In genomic region chr17:6862040-6862780, GRCm38 (mm10) we compare ENCODE assay signal across 8 mouse cellular contexts.
DNase-seq lines count a peak whose midpoint lies in the region; ATAC-seq and TF ChIP-seq lines count a peak whose summit lies in the region.

No protein-coding gene starts in this region.

- WGBS in spleen, adult 2 months, result 73% methylated on average over 12 of the region's 12 CpGs
- 56% methylated on average over 12 of the region's 12 CpGs for WGBS in limb, embryonic 12.5 days

- no peaks in the 10 kb centered on the region for H3K36me3 ChIP-seq in spleen, adult 2 months (ENCODE audit: control insufficient read depth, insufficient read depth, low read length)
- H3K36me3 ChIP-seq in limb, embryonic 12.5 days, result no peaks in the 10 kb centered on the region

- no peaks in the 10 kb centered on the region for H3K27me3 ChIP-seq in spleen, adult 2 months (ENCODE audit: control insufficient read depth, insufficient read depth, low read length)
- peaks cover 51% of the 10 kb centered on the region for H3K27me3 ChIP-seq in limb, embryonic 12.5 days

- no peak for ATAC-seq in limb, embryonic 12.5 days (ENCODE audit: insufficient number of reproducible peaks, insufficient read depth, low FRiP score, low TSS enrichment, low read depth)

- H3K4me2 ChIP-seq in limb, embryonic 12.5 days, result peak overlapping the region; percentile 61

- peak overlapping the region; percentile 60; the same call in 1 of the 2 replicates for H3K4me3 ChIP-seq in spleen, adult 2 months (ENCODE audit: extremely low read depth, insufficient read depth, insufficient read length)
- H3K4me3 ChIP-seq in limb, embryonic 12.5 days (replicated peaks), result no peak overlapping the region

- H3K4me1 ChIP-seq in spleen, adult 2 months (ENCODE audit: control insufficient read depth, insufficient read depth, insufficient read length), result peaks cover 8% of the 10 kb centered on the region; the same call in 1 of the 2 replicates
- peaks cover 51% of the 10 kb centered on the region for H3K4me1 ChIP-seq in limb, embryonic 12.5 days (replicated peaks)

- H3K27ac ChIP-seq in spleen, adult 2 months (ENCODE audit: insufficient read depth, low read length), result no peak overlapping the region
- no peak overlapping the region for H3K27ac ChIP-seq in limb, embryonic 12.5 days

- H3K9ac ChIP-seq in limb, embryonic 12.5 days (replicated peaks), result peak overlapping the region; percentile 32; the same call in 1 of the 2 replicates

- no peak for TF ChIP-seq CTCF in spleen, adult 2 months (IDR thresholded peaks at IDR 0.05; ENCODE audit: extremely low read depth, insufficient read depth, insufficient read length, insufficient replicate concordance)

- DNase-seq in cerebellum, postnatal 10 days, result peak; percentile 25 to 26
- DNase-seq in cerebellum, postnatal 25 days, result no peak
- DNase-seq in spleen, adult 2 months (ENCODE audit: low read depth in 1 of 2, low spot score in 2 of 2), result no peak
- no peak for DNase-seq in spleen, postnatal 10 days (ENCODE audit: low spot score in 2 of 2)
- no peak for DNase-seq in urinary bladder, postnatal 4 days (ENCODE audit: low spot score in 2 of 2)
- DNase-seq in adrenal gland, adult 18-20 months (ENCODE audit: low spot score in 2 of 2), result no peak
- DNase-seq in left cerebral cortex, adult 18-20 months (ENCODE audit: low spot score in 2 of 2), result no peak

- no peaks in the 10 kb centered on the region for H3K9me3 ChIP-seq in limb, embryonic 12.5 days

- no peak for TF ChIP-seq POLR2A in spleen, adult 2 months (IDR thresholded peaks at IDR 0.05; ENCODE audit: low read depth, low read length)

Comparison
In these comparisons a context has a peak if more than half of its experiments do, and no peak if none do; other contexts are left out.
1. DNase-seq: peak in cerebellum, postnatal 10 days (2 of 2); none in cerebellum, postnatal 25 days (0 of 2), spleen, adult 2 months (0 of 2), spleen, postnatal 10 days (0 of 2), urinary bladder, postnatal 4 days (0 of 2), adrenal gland, adult 18-20 months (0 of 2) and left cerebral cortex, adult 18-20 months (0 of 2).